Mouse (Mus musculus) left cerebral cortex, postnatal 10 days (tissue): ENCODE results near the gene Tmem164. TPM values are rescaled to one million over a fixed set of nuclear protein-coding genes. Genes with fewer than 3 reads are reported as not detected.
"Not testable (repeated sequence)": the region's sequence is repeated elsewhere in the genome, so short reads cannot be mapped to it uniquely, and the experiment has no call there.

ENCODE experiments used
- DNase-seq, 2 experiments: peaks; one replicate each; pipeline ENCODE4 v3.0.0; 2021 to 2022; ENCODE audit warnings: low spot score in 2 of 2, mixed read lengths in 1 of 2; ENCODE audit errors: extremely low spot score in 1 of 2
- intact Hi-C: fragments of 180-260 bp; cut with DNase I; formaldehyde crosslinking; loops from one replicate; pipeline ENCODE4 v1.15.1; 2025
- total RNA-seq, 2 experiments: library from RNA; stranded (reverse); gene quantifications; 2 replicates each; pipeline ENCODE4 v1.2.3; 2021

The Tmem164 gene
- total RNA-seq: 10 to 100 TPM; 38.1 to 41.1 TPM

DNA sequence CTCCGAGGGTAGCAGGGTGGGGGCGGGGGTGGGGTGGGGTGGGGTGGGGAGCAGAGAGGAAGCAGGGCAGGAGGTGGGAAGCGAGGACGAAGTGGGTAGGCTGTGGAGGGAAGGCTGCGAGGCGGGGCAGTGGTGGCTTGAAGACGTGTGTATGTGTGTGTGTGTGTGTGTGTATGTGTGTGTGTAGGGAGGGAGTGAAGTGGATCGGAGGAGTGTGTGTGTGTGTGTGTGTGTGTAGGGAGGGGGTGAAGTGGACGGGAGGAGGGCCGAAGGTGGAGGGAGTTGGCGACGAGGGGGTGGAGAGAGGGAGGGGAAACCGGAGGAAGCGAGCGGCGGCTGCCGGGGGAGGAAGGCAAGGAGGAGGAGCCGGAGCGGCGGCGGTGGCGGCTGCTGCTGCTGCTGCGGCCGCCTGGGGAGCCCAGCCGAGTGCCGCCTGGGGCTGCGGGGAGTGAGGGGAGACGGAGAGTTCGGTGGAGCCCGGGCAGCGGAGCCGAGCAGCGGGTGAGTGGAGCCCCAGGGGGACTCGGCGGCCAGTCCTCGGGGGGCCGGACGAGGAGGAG is at the start of gene Tmem164:
Gene Tmem164, plus strand, starts transcription at position 351 of the 560 bp plus-strand sequence.
- peak; percentile 39 to 86 for DNase-seq
- intact Hi-C loops: loop anchor here (5.0 kb wide), 1 partner anchor 126 kb away; no protein-coding TSS in a partner anchor

DNA sequence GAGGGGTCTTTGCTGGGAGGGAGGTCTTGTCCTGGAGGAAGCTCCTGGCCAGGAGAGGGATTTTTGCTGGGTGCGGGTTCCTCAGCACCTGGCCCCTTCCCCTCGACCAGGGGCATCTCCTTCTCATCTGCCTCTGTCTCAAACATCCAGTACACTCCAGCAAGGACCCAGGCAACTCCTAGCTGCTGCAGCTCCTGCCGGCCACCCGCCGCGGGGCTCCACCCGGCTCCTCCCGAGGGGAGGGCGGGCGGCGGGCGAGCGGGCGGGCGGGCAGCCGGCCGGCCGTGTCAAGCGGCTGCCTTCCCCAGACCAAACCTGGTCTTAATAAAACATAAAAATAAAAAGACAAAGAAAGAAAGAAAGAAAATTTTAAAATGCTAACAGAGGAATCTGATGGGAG is 48.2 kb upstream of the Tmem164 start:
- intact Hi-C loops, DNase-seq: not testable (repeated sequence)

DNA sequence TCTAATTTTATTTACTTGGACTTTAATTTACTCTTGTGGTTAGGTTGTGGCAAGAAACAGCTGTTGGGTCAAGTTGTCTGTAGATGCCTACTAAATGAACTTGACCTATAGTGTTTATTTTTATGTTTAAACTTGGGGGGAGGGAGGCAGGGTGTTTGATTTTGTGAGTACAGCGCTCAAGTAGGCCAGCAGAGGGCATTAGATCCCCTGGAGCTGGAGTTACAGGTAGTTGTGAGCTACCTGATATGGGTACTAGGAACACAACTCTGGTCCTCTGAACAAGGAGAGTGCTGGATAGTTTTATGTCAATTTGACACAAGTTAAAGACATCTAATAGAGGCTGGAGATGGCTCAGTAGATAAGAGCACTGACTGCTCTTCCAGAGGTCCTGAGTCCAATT is 34.0 kb upstream of the Tmem164 start:
- intact Hi-C loops: no loop called here
- DNase-seq: no peak

DNA sequence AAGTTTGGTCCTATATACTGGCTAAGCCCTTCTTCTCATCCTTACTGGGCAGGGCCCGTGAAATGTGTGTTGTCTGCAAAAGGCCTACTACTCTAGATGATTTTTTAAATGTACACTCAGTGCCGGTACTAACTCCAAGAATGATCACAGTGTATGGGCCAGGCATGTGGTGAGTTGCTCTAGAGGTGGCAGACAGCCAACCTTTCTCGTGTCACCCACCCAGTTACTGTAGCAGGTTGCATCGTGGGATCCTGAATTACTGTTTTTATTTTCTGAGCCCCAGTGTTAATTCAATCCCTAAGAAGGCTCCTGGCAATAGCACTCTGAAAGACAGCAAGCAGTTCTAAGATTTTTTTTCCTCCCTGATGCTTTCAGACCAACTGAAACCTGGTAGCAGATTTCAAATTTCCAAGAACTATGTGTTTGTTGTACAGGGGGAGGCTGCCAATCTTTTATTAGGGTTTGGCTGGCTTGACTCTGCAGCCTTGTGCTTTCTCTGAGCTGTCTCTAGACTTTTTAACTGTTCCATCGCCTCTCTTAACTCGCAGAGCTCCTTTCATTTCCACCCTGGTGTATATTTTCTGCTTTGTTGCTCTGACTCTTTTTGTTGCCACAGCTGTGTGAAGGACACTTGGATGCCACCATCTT is 31.0 kb upstream of the Tmem164 start:
- no peak for DNase-seq
- intact Hi-C loops: no loop called here

DNA sequence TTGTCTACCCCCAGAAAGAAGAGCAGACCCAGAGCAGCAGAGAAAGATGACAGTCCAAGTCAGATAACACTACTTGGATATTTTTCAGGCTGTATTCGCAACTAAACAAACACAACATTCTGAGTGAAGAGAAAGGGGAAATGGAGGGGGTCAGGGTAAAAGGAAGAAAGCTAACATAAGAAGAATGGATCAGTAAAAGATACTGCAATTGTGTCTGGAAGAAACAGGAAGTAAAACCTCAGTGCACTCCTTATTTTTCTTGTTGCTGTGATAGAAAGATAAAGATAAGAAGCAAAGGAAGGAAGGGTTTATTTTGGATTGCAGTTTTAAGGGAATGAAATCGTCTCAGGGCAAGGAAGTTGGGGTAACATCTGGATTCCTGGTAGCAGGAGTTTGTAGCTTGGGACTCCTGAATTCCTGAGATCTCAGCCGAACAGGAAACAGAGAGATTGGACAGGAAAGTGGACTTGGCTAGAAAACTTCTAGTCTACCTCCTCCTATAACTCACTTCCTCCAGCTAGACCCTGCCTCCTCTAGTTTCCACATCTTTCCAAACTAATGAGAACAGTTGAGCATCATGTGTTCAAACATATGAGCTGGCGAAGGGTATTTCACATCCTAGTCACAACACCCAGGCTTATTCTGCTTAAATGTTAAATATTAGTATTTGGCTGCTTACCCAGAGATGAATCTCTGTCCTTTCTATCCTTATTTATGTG is 16.3 kb upstream of the Tmem164 start:
- DNase-seq: no peak
- intact Hi-C loops: no loop called here

DNA sequence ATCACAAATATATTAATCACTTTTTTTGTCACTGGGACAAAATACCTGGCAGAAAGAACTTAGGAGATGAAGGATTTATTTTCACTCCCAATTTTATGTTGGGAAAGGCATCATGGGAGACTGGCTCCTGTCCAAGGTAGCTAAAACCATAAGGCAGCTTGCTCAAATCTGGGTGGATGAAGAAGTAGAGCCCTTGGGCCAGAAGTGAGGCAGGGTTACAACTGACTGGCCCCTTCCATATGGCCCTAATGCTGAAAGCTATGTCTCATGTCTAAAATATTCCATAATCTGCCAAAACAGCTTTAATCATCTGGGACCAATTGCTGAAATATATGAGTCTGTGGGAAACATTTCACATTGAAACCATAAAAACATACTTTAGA is 15.8 kb upstream of the Tmem164 start:
- intact Hi-C loops: no loop called here
- no peak for DNase-seq

DNA sequence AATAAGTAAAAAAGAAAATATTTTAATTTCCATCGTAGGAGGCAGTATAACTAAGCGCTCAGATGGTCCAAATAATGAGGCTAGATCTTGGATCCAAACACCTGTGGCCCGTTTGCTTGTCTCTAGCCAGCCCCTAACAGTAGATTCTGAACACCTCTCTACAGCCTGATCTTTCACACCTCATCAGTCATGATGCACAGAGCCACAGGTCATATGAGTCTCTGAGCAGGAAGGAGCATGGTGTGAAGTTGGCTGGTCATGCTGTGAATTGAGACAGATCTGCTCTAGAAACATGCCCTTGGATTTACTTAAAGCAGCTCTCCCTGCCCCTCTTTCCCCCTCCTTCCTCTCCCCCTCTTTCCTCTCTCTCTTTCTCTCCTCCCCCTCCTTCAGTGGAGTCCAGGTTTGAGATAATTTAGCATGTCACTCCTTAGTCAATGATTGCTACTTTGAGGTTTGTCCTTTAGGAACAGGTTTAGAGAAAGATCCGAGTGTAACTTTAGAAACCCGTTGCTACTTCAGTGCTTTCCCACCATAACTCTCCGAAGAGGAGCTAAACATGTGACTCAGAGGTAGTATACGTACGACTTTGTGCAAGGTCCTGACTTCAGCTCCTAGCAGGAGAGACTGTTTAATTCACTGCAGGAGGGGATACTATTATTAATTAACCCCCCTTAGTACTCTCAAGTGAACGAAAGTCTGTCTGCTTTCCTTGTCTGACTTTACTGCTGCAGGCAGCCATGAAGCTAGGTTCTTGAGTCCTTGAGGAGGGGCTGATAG is 11.7 kb upstream of the Tmem164 start:
- intact Hi-C loops: no loop called here
- DNase-seq: no peak

DNA sequence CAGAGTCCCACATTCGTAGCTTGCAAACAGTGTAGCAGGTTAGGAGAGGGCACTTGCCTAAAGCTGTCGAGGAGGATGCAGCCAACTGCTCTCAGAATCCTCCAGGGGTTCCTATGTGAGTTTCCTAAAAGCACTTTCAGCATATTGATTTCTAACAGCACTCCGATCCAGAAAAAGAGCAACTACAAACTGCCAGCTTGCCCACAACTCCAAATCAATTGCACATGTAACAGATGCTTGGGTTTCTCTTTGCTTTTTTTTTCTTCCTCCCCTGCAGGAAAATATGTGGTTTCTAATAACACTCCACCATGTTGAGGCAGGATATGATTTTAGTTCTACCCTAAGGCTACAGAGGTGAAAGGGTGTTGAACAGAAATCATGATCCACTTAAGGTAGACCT is 11.1 kb upstream of the Tmem164 start:
- DNase-seq: no peak
- intact Hi-C loops: no loop called here

DNA sequence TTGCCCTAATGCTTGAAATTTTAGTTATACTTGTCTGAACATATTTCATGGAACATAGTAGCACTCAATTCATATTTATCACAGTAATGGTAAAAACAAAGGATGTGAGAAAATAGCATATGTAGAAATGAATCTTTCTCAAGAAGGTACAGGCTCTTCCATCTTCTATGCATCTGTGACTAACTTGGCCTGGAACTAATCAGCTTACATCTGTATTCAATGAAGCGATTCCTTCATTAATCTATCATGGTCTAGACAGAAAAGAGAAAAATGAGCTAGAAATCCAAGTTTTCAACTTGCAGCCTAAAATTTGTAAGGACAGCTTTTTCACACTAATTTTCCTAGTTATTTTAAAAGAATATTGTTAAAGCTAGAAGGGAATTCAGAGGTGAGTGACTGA is 10.1 kb upstream of the Tmem164 start:
- intact Hi-C loops: no loop called here
- no peak for DNase-seq

DNA sequence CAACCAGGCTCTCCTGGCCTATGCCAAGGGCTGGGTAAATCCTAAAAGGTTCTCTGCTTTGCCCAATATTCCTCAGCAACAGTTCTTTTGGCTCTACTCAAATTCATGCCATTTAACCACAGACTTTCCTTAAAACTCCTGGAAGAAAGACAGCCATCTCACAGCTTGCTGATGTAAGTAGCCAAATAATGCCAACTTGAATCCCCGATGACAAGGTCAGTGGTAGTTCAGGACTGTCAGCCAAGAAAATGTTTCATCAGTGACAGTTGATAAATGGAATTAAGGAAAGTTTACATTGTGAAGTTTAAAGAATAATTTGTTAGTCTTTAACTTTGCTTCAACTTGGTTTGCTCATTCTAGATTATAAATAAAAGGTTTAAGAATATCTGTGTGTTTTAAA is 8.5 kb upstream of the Tmem164 start:
- DNase-seq: no peak
- intact Hi-C loops: no loop called here

DNA sequence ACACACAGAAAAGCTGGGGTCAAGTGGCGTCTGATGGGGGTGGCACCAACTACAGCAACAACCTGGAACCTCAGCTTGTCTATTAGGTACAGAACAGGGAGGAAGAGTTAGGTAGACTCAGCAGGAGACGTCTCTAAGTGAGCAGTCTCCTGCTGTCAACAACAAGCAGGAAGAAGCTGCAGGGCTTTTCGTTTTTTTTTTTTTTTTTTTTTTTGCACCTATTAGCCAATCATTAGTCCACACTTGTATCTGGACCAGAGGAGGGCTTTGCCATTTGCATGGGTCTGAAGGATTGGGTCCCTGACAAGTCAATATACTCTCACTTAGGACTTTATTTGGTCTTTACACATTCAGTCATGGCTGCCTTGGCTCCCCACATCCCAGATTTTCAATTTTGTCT is 4.0 kb upstream of the Tmem164 start:
- intact Hi-C loops: no loop called here
- DNase-seq: no peak

DNA sequence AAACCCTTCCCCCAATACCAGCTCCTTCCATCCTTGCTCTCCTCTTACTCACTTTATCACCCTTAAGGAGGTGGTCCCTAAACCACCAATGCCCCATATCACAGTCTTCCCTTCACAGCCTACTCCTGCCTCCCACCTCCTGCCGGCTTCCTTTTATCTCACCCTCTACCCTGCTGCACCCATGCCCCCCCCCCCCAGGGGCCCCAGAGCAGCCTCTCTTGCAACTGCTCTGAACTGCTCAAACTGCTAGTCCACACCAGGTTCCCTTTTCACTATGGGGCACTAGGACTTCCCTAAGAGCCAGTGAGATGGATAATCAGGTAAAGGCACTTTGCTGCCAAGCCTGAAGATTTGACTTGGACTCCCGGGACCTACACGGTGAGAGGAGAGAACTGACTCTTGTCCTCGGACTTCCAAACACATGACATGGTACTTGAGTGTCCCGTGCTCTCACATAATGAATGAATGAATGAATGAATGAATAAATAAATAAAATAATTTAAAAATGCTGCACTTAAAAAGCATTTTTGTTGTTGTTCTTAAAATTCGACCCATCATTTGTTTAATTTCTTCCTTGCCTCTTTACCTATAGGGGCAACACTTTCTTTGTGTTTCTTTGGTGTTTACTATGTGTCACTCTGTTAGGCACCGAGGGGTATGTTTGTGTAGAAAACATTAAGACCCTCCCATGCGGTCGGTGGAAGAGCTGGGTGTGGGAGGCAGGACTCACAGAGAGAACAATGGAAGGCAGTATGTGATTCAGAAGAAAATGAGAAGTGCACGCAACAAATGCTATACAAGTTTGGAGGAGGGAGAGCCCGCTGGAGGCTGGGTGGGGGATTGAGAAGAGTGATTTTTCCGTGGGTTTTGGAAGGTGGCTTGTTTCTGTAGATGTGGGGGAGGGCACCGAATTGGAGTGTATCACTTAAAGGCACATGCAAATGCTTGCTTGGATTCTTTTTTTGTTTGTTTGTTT is 2.4 kb upstream of the Tmem164 start:
- intact Hi-C loops: no loop called here
- DNase-seq: no peak

DNA sequence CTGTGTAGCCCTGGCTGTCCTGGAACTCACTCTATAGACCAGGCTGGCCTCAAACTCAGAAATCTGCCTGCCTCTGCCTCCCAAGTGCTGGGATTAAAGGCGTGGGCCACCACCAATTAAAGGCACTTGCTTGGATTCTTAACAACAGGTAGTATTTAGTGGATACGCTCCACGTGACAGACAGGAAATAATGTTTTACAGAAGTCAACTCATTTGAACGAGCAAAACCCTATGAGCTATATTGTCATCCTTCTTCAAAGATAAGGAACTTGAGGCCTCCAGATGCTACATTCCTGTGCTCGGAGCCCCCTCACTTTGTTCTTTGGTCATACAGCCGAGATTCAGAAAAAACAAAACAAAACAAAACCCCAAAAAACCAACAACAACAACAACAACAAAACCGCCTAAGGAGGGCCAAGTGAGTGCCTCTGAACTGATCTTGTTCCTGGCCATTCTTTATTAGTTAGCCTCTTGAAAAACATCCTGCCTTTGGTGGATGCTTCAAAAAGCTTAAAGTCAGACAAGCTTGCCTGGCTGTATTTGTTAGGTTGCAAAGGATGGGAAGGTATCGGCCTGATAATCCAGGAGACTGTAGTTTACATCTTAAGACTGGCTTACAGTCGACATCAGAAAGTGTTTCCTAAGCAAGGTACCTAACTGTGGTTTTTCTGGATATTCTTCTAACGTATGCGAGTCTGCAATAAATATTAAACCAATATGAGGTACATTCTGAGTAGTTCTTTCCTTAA is 1.5 kb upstream of the Tmem164 start:
- intact Hi-C loops: loop anchor here (5.0 kb wide), 1 partner anchor 128 kb away; no protein-coding TSS in a partner anchor
- no peak for DNase-seq

DNA sequence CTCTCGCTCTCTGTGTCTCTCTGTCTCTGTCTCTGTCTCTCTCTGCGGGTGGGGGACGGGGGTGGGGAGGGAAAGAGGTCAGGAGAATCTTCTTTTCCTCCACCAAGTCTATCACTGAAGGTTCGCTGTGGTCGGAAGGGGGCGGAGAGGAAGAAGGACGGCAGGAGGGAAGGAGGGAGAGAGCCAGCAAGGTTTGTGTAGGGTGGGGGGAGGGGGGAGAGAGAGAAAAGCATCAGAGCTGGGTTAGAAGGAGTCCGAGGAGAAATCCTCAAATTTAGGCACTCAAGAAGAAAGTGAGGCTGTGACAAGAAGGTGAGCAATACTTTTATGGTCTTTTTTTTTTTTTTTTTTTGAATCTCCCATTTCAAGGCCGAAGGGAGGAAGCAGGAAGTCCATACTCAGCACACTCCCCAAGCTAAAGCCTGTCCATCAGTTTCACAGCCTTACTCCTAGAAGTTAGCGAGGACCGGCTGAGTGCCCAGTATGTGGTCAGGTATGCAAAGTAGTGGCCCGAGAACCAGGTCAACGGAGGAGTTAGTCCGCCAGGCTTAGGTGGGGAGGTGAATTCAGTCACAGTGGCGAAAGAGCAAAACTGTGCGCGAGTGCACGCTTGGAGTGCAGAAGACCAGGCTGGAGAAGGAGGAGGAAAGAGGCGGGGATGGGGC is 683 bp upstream of the Tmem164 start:
- DNase-seq: peak in 1 of 2 experiments; percentile 26
- intact Hi-C loops: loop anchor here (5.0 kb wide), 1 partner anchor 127 kb away; no protein-coding TSS in a partner anchor

DNA sequence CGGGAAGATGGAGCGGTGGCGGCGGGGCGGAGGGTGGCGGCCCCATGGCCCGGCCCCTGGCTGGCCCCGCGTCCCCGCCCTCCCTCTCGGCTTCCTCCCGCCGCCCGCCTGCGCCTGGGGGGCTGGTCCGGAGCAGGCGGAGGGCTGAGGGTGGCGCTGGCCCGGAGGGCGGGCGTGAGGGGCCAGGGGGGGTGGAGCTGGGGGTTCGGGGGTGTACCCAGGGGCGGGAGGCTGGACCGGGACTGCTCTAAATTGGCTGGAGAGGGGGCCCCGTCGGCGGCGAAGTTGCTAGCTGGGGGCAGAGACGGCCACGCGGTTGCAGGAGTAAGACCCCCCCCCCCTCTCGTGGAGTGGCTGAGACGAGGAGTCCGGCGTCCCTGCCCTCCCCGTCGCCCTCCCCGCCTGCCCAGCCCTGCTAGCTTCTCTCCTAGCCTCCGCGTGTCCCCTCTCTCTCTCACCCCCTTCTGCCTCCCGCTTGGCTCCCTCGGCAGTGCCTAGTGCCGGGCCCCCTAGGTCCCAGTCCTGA is 473 bp downstream of the Tmem164 start:
- intact Hi-C loops: loop anchor here (5.0 kb wide), 1 partner anchor 126 kb away; no protein-coding TSS in a partner anchor
- DNase-seq: peak in 1 of 2 experiments; percentile 69

DNA sequence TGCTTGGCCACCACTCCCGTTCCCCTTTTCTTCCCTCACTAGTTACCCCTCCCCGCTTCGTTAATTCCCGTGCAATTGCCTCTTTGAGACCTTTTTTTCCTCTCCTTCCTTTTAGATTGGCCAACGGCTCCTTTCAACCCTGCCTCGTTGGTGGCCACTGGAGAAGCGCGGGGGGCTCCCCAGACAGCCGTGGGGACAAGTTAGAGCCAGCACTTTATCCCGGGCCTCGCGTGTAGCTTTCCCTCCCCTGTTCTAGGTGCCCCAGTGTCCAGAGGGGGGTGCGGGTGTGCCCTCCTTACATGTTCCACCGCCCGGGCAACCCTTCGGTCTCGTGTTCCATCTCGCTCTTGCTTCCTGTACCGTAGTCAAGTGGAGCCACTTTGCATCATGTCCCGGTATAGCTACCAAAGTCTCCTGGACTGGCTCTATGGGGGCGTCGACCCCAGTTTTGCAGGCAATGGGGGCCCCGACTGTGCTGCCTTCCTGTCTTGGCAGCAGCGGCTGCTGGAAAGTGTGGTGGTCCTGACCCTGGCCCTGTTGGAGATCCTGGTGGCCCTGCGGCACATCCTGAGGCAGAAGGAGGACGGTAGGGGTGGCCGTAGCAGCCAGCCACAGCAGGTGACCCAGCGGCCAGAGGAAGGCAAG is 1.1 kb downstream of the Tmem164 start:
- DNase-seq: peak in 1 of 2 experiments; percentile 18
- intact Hi-C loops: loop anchor here (5.0 kb wide), 1 partner anchor 125 kb away; no protein-coding TSS in a partner anchor
